Mouse (Mus musculus) frontal cortex, postnatal 10 days (tissue): ENCODE data around the gene Slc26a6.

Experiments
- DNase-seq, 2 experiments: peaks; one replicate each; pipeline ENCODE4 v3.0.0; 2022; ENCODE audit warnings: low spot score in 2 of 2, mixed read lengths in 1 of 2

Gene Slc26a6

DNA sequence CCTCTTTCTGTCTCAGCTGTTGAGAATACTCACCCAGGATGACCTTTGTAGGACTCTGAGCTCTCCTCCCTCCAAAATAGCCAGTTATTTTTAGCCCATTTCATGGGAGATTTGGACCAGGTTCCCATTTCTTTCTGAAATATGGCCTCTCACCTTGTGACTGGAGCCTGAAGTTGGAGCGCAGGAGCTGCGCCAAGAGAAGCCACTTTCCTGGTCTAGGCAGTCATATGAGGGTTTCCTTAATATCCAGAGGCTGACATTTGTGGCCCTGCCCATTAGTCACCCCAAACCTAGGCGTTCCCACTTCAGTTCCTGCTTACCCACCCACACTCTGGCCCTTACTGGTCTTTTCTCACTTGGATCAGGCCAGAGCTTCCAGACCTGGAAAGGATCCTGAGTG lies at the start of gene Slc26a6:
Gene Slc26a6 (plus strand): TSS at position 308 of the 400 bp plus-strand sequence.
- no peak for DNase-seq

DNA sequence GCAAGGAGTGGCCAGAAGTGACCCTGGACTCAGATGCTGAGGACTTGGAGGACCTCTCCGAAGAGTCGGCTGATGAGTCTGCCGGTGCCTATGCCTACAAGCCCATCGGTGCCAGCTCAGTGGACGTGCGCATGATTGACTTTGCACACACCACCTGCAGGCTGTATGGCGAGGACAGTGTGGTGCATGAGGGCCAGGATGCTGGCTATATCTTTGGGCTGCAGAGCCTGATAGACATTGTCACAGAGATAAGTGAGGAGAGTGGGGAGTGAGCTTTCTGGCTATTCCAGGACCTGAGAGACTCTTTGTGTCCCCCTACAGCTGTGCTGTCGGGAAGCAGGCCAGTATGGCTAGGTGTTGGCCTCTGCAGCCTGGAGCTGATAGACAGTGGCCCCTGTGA lies 47.3 kb upstream of the Slc26a6 start:
- no peak for DNase-seq

DNA sequence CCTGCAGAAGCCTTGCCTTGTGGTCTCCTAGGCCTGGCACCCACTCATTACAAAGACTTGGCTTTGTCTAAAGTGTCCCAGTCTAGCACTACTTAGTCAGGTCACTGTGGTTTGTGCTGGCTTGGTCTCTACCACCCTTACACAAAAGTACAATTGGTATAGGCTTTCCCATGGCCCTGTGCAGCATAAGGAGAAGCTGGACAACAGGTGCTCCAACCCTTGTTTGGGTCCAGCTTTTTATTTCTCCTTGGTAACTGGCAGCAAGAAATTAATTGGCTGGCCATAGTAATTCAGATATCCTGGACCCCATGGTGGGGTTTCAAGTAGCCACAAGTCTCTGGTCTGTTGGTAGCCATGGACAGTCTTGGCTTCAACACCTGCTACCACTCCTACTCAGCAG lies 46.7 kb upstream of the Slc26a6 start:
- DNase-seq: no peak

- no peak for DNase-seq
These were observed 46.3 kb upstream of the Slc26a6 start for GRCm38 (mm10) chr9:108806831-108807230.

DNA sequence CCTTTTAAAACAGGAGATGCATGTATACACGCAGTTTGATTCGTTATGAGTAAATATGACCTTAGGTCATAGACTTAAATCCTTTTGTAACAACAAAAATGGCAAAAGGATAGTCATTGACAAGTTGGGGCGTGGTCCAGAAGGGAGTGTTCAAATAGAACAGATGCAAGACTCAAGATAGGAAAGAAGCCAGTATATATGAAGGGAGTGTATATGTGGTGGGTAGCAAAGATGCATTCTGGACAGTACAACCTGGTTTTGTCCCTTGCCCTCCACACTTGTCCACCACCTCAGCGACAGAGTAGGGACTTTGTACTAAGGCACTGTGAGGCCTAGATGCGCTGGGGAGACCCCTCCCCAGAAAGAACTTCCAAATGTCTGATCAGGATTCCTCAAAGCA lies 45.4 kb upstream of the Slc26a6 start:
- DNase-seq: no peak

DNA sequence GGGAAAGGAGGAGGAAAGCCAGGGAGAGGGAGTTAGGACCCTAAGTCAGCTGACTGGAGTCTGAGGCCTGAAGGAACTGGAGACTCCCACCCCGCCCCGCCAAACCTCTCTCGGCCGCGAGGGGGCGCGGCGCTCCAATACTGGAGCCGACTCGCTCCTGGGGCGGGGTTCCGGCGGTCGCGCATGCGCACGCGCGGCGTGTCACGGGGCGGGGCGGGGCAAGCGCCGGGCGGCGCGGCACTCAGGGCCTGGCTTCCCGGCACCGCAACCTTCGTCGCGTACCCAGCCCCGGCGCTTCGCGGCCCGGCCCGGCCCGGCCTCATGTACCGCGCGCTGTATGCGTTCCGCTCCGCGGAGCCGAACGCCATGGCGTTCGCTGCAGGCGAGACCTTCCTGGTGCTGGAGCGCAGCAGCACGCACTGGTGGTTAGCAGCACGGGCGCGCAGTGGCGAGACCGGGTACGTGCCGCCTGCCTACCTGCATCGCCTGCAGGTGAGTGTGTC lies 44.9 kb upstream of the Slc26a6 start, which contains the start of gene Nckipsd:
Gene Nckipsd (plus strand): TSS at position 206 of the 503 bp plus-strand sequence.
- peak; percentile 88 to 93 for DNase-seq

- DNase-seq: no peak
These were observed 43.9 kb upstream of the Slc26a6 start for GRCm38 (mm10) chr9:108809188-108809587.

DNA sequence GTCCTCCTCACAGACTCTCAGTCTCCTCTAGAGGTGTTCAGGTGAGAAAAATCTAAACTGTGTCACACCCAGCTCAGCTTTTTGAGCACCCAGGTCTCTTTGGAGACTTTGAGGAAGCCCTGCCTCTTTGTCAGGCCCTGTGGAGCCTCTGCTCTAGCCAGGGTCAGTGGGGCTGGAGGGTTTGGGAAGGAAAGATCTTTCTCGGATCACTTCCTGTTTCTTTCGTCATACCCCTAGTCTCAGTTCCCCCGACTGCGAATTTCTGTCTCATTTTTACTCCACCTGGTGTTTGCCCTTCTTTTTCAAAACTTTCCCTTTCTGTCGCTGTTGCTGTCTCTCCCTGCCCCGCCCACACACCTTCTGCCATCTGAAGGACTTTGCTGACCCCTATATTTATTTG lies 43.4 kb upstream of the Slc26a6 start:
- no peak for DNase-seq

DNA sequence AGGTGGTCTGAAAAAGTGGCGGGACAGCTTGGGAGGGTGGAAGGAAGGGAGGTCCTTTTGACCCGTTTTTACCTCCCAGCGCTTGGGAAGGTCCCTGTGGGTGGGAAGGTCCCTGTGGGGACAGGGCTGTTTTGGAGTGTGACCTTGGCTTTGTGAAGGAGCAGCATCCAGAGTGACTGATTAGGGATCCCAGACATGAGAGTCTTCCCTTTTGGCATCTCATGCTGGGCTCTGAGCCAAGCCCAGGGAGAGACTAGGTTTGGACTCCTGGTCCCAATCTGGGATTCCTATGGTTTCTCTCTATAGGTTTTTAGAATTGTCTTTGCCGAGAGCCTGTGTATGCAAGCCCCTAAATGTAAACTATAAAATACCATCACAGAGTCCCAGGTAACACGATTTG lies 42.6 kb upstream of the Slc26a6 start:
- no peak for DNase-seq

DNA sequence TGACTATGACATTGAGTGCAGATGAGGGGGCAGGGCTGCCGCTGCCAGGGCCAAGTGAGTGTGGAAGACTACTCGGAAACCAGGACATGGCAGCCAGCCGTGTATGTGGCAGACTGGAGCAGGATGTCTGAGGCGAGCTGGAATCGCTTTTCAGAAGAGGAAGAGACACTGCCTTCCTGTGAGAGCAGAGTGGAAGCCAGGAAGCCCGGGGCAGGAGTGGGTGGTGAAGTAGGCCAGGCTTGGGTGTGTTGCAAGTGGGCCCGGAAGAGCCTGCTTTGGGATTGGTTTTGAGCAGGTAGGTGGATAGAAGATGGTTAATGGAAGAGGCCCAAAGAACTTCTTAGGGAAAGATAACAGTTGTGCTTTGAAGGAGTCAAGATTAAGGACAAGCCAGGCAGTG lies 37.5 kb upstream of the Slc26a6 start:
- DNase-seq: no peak

GRCm38 (mm10) chr9:108819495-108819894 lies 33.6 kb upstream of the Slc26a6 start:
- DNase-seq: no peak

- DNase-seq: no peak
These were observed 33.0 kb upstream of the Slc26a6 start for GRCm38 (mm10) chr9:108820077-108820476.

GRCm38 (mm10) chr9:108824144-108824685 lies 28.9 kb upstream of the Slc26a6 start:
- no peak for DNase-seq

DNA sequence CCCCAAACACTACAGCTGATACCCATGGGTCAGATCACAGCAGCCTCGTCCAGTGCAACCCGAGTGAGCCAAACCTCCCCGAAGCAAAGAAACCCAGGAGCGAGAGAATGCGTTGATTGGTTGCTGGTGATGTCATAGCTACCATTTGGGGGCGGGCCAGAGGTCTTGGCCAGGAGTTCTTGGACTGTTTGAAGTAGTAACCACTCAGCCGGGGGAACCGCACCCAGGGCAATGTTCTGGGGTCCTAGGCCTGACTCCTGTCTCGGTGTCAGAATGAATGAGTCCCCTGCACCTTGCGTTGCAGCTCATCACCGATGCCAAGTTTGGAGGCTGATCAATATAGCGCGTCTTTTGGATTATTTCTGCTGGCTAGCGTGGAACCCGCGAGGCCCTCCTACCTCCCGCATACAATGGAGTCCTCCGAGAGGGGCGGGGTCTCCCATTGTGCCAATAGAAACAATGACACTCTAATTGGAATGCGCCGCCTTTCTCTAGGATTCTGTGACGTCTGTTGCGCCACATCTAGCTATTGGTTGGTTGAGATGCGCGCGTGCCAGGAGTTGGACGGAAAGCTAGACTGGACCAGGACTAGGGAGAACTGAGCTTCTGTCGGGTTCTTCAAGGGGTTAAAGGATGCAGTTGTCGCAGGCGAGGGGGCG lies 28.2 kb upstream of the Slc26a6 start:
- DNase-seq: peak; percentile 87 to 92

DNA sequence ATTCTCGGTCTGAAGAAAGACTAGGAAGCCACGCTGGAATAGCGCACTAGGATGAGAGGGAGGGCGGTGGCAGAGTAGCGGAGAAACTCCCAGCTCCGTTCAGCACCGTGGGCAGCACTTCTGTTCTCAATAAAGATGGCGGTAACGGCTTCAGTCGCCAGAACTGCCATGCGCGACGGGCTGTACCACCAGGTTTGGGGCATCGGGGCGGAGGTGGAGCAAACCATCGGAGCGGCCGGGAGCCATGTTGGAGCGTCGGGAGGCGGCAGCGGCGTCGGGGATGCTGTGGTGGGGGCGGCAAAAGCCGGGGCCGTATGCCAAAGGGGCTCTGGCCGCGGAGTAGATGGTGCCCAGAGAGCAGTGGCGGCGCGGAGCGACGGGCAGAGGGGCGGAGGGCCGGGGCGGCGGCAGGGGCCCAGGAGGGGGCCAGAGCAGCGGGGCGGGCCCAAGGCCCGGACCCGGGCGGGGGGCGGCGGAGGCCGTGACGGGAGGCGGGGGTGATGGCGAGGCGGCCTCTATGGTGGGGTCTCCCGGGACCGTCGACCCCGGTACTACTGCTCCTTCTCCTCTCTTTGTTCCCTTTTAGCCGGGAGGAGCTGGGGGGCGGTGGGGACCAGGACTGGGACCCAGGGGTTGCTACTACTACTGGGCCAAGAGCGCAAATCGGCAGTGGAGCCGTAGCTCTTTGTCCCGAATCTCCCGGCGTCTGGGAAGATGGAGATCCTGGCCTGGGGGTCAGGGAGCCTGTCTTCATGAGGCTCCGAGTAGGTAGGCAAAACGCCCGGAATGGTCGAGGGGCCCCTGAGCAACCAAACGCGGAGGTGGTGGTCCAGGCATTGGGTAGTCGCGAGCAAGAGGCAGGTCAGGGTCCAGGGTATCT lies 27.0 kb upstream of the Slc26a6 start, which contains the start of gene Celsr3:
Gene Celsr3 (plus strand): TSS at position 501 of the 880 bp plus-strand sequence.
- peak; percentile 85 to 88 for DNase-seq

DNA sequence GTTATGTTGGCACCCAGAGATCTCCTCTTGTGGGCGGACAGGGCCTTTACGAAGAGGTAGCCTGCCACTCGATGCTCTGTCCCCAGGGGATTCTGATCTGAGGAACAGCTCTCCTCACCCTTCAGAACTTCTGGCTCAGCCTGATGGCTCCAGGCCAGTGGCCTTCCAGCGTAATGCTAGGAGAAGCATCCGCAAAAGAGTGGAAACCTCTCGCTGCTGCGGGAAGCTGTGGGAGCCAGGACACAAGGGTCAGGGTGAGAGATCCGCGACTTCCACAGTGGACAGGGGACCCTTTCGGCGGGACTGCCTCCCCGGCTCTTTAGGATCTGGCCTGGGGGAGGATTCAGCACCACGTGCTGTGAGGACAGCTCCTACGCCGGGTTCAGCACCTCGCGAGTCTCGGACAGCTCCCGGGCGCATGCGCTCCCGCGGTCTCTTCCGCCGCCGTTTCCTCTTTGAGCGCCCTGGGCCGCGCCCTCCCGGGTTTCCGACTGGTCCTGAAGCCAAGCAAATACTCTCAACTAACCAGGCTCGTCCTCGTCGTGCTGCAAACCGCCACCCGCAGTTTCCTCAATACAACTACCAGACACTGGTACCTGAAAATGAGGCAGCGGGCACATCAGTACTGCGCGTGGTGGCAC lies 26.3 kb upstream of the Slc26a6 start:
- peak in 1 of 2 experiments; percentile 65 for DNase-seq

- no peak for DNase-seq
These were observed 25.6 kb upstream of the Slc26a6 start for GRCm38 (mm10) chr9:108827454-108827853.

DNA sequence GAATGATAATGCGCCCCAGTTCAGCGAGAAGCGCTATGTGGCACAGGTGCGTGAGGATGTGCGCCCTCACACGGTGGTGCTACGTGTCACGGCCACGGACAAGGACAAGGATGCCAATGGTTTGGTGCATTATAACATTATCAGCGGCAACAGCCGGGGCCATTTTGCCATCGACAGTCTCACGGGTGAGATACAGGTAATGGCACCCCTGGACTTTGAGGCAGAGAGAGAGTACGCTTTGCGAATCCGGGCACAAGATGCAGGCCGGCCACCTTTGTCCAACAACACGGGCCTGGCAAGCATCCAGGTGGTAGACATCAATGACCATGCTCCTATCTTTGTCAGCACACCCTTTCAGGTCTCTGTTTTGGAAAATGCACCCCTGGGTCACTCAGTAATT lies 25.2 kb upstream of the Slc26a6 start:
- DNase-seq: no peak

- no peak for DNase-seq
These were observed 21.4 kb upstream of the Slc26a6 start for GRCm38 (mm10) chr9:108831637-108832036.

DNA sequence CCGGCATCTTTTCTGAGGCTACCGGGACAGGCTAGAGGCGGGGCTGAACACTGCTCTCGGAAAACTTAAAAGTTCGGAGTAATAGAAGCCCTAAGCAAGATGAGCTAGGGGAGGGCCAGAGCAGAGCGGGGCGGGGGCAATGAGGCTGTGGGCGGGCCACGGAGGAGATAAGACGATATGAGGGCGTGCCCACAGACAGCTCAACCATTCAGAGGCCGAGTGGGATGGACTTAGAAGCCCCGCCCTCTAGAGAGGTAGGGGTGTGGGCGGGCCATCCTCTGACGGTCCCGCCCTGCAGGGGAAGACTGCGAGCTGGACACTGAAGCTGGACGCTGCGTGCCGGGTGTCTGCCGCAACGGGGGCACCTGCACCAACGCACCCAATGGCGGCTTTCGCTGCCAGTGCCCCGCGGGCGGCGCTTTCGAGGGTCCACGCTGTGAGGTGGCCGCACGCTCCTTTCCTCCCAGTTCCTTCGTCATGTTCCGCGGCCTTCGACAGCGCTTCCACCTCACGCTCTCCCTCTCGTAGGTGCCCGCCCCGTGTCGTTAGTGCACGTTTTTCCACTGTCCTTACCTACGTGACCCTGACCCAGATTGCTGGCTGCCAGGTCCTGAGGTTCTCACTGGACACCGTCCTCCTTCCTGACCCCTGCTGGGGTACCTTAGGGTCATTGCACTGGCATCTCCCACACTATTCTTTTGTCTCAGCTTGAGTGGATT lies 20.5 kb upstream of the Slc26a6 start:
- peak; percentile 77 to 82 for DNase-seq

DNA sequence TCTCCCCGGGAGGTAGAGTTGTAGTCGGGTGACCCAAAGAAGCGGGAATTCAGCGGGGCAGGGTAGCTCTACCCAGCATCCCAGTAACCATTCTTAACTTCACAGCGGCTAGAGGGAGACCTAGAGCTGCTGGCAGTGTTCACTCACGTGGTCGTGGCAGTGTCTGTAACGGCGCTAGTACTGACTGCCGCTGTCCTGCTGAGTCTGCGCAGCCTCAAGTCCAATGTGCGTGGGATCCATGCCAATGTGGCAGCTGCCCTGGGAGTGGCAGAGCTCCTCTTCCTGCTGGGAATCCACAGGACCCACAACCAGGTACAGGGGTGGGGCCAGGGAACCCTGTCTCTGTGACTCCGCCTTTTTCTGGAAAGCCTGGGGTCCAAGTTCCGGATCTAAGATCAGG lies 10.1 kb upstream of the Slc26a6 start:
- DNase-seq: peak; percentile 40 to 54
